Mouse (Mus musculus) brain, embryonic 14.5 days (tissue): Measurements from ENCODE around the gene Men1. TPM values are rescaled to one million over a fixed set of nuclear protein-coding genes. Genes with fewer than 3 reads are reported as not detected.

Experiments
- DNase-seq: peaks from one replicate; pipeline ENCODE4 v3.0.0-alpha.2; 2011; ENCODE audit warnings: low read depth
- CTCF ChIP-seq: fragments of 200-500 bp; IDR thresholded peaks from 2 replicates; pipeline ENCODE4 v1.5.1; 2012; ENCODE audit warnings: inconsistent platforms, mild to moderate bottlenecking, moderate library complexity, borderline replicate concordance; ENCODE audit not compliant: insufficient read depth, insufficient read length; ENCODE audit errors: extremely low read depth
- POLR2A ChIP-seq: fragments of 200-500 bp; IDR thresholded peaks from 2 replicates; pipeline ENCODE4 v1.6.1; 2012; ENCODE audit warnings: mild to moderate bottlenecking, inconsistent platforms, borderline replicate concordance; ENCODE audit not compliant: poor library complexity, insufficient read depth, insufficient read length, severe bottlenecking; ENCODE audit errors: extremely low read depth
- polyA plus RNA-seq: library from polyadenylated mRNA; depleted of rRNA; stranded (reverse); fragments of >200 nt; gene quantifications from 2 replicates; pipeline ENCODE4 v1.2.3, GENCODE M21; 2012

Gene Men1
- polyA plus RNA-seq, 1 experiment = 105 TPM

GRCm38 (mm10) chr19:6377327-6378040 lies 42.7 kb downstream of the Men1 start:
- TF ChIP-seq POLR2A (no peak), CTCF (no peak)
- DNase-seq = peak; percentile 31

GRCm38 (mm10) chr19:6380411-6381166 lies 45.8 kb downstream of the Men1 start:
- DNase-seq = no peak
- TF ChIP-seq POLR2A = no peak
- TF ChIP-seq CTCF = no peak

- no peak for DNase-seq
- TF ChIP-seq CTCF (no peak), POLR2A (no peak)
Observed at GRCm38 (mm10) chr19:6381238-6381637, 46.5 kb downstream of the Men1 start.

GRCm38 (mm10) chr19:6382323-6382924 lies 47.6 kb downstream of the Men1 start:
- DNase-seq = no peak
- TF ChIP-seq POLR2A (no peak), CTCF (no peak)

- no peak for DNase-seq
- TF ChIP-seq POLR2A (no peak), CTCF (no peak)
Observed at GRCm38 (mm10) chr19:6383470-6383869, 48.7 kb downstream of the Men1 start.

- TF ChIP-seq POLR2A = no peak
- TF ChIP-seq CTCF = no peak
- peak; percentile 31 for DNase-seq
Observed at GRCm38 (mm10) chr19:6384128-6384527, 49.3 kb downstream of the Men1 start, which contains the start of gene Pygm. Pygm (plus strand) TSS chr19:6384399.

GRCm38 (mm10) chr19:6384954-6385353 lies 50.2 kb downstream of the Men1 start:
- no peak for TF ChIP-seq POLR2A
- TF ChIP-seq CTCF = no peak
- no peak for DNase-seq

GRCm38 (mm10) chr19:6385419-6385818 lies 50.6 kb downstream of the Men1 start:
- no peak for DNase-seq
- TF ChIP-seq POLR2A (no peak), CTCF (no peak)

GRCm38 (mm10) chr19:6385821-6386220 lies 51.0 kb downstream of the Men1 start:
- TF ChIP-seq POLR2A (no peak), CTCF (no peak)

GRCm38 (mm10) chr19:6386234-6386633 lies 51.5 kb downstream of the Men1 start:
- TF ChIP-seq CTCF = no peak
- TF ChIP-seq POLR2A = no peak
- DNase-seq = no peak

More at GRCm38 (mm10) chr19:6385821-6386220, 51.0 kb downstream of the Men1 start:
- no peak for DNase-seq

GRCm38 (mm10) chr19:6388006-6388405 lies 53.2 kb downstream of the Men1 start:
- TF ChIP-seq CTCF = no peak
- no peak for TF ChIP-seq POLR2A
- DNase-seq = no peak
